Mouse (Mus musculus) adrenal gland, postnatal 25 days (tissue): ENCODE results near the gene Troap. TPM values are rescaled to one million over a fixed set of nuclear protein-coding genes. Genes with fewer than 3 reads are reported as not detected.
A peak's percentile ranks its signal among the peaks of the same experiment; 100 is the strongest.
"Not testable (repeated sequence)": the region's sequence is repeated elsewhere in the genome, so short reads cannot be mapped to it uniquely, and the experiment has no call there.

Experiments
- DNase-seq: peaks from one replicate; pipeline ENCODE4 v3.0.0; 2021; ENCODE audit warnings: mixed read lengths
- total RNA-seq: library from RNA; stranded (reverse); gene quantifications from 2 replicates; pipeline ENCODE4 v1.2.3, GENCODE M21; 2021

Gene Troap
- total RNA-seq, 1 experiment from 2014 or later = 4.3 TPM

DNA sequence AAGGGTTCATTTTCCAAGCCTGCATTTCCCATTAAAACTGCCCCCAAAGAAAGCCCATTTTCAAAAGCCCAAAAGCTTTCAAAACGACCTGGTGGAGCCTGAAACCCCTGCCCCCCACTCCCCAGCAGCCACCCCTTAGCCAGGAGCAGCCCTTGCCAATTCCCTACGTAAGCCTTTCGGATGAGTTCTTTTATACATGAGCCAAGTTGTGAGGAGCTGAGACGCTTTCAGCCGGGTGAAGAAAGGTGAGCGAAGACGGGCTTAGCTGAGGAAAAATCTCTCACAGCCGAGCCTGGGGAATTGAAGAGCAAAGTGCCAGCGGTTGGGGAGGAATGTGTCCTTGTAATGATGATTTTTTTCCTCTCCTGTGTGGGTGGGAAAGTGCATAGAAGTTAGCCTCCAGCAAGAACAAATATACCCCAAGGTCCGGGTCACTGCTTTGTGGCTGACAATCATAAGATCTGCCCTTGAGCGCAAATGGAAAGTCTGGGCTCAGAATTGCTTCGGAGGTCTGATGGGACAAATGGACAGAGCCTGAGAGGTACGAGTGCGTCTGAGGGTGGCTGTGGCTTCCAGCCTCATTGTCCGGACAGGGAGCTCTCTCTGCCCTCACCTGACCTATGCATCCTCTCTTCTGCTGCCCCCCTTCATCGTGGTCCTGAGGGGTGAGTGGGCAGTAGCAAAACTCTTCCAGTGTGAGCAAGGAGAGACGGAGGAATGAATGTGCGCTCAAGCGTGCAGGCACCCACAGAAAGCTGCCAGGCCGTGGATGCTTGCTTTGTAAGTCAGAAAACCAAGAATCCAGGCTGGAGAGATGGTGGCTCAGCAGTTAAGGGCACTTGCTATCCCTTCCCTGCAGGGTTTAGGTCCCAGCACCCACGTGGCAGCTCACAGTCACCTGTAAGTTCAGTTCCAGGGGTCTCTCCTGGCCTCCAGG lies 33.2 kb upstream of the Troap start:
- DNase-seq = no peak

GRCm38 (mm10) chr15:99042334-99042733 lies 32.0 kb upstream of the Troap start:
- no peak for DNase-seq

GRCm38 (mm10) chr15:99044854-99045253 lies 29.5 kb upstream of the Troap start:
- DNase-seq = no peak

DNA sequence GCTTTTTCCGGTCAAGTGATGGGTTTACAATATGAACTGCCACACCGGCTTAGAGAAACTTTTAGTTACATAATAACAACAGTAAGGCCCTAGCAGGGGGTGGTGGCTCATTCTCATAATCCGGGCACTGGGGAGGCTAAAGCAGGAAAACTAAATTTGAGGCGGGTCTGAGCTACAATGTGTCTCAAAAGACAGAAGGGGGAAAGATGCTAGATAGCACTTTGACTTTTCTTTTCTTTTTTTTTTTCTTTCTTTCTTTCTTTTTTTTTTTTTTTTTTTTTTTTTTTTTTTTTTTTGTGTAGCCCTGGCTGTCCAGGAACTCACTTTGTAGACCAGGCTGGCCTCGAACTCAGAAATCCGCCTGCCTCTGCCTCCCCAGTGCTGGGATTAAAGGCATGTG lies 28.6 kb upstream of the Troap start:
- not testable (repeated sequence) for DNase-seq

- DNase-seq = no peak
These were observed 24.7 kb upstream of the Troap start for GRCm38 (mm10) chr15:99049473-99050253.

GRCm38 (mm10) chr15:99053373-99053772 lies 21.0 kb upstream of the Troap start:
- DNase-seq = no peak

- no peak for DNase-seq
These were observed 19.3 kb upstream of the Troap start, which contains the start of gene Prph for GRCm38 (mm10) chr15:99055040-99055439. Gene Prph (plus strand): TSS chr15:99055174.

- peak; percentile 45 for DNase-seq
These were observed 18.8 kb upstream of the Troap start for GRCm38 (mm10) chr15:99055511-99055961.

GRCm38 (mm10) chr15:99056332-99056731 lies 18.0 kb upstream of the Troap start:
- peak; percentile 41 for DNase-seq

DNA sequence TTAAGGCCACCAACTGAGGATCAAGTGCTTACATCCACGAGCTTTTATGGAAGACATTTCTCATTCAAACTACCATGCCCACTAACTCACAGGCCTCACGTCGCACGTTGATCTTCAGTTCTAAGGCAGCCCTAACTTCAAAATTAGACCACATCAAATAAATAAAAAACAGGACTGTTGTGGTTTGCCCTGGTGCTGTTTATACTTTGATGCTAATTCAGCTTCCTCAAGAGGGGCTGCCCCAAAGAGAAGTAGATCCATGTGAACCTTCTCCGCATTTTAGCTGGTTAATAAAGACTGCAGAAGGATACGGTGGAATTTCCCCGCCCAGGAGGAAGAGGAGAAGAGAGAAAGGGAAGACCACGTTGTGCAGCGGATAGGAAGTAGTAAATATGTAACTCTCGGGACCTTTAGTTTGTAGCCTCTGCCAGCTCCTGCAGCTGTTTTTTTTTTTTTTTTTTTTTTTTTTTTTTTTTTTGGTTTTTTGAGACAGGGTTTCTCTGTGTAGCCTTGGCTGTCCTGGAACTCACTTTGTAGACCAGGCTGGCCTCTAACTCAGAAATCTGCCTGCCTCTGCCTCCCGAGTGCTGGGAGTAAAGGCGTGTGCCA lies 8.7 kb upstream of the Troap start:
- no peak for DNase-seq

GRCm38 (mm10) chr15:99071988-99072387 lies 2.4 kb upstream of the Troap start:
- DNase-seq = no peak

GRCm38 (mm10) chr15:99074600-99075333 lies 392 bp downstream of the Troap start:
- DNase-seq = peak; percentile 96

GRCm38 (mm10) chr15:99076011-99076410 lies 1.6 kb downstream of the Troap start:
- DNase-seq = not testable (repeated sequence)

DNA sequence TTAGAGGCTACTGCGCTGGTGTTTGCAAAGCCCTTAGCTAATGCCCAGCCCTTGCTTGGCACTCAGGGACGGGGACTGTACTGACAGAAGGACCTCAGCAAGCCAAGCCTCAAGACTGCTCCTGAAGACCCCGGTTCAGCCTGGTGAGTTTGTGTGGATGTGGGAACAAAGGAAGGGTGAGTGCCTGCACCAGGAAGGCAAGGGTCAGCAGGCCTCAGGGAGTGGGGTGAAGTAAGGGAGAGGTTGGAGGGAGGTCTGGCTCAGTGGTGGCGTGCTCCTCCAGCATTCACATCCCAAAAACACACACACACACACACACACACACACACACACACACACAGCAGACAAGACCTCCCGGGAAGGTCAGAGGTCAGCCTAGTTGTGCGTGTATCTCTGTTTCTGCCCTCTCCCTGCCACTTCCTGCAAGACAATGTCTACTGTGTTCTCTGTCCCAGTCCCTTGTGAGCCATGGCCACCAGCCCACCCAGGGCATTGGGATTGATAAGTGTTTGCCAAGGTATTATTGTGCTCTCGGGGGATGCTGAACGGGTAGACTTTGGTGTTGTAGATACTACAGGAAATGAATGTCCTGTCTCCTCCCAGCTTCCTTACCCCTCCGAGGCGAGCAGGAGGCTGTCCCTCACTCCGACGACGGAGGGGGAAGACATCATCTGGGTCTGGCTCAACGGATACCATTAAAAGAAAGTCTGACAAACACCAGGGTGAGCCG lies 4.0 kb downstream of the Troap start:
- DNase-seq = no peak

DNA sequence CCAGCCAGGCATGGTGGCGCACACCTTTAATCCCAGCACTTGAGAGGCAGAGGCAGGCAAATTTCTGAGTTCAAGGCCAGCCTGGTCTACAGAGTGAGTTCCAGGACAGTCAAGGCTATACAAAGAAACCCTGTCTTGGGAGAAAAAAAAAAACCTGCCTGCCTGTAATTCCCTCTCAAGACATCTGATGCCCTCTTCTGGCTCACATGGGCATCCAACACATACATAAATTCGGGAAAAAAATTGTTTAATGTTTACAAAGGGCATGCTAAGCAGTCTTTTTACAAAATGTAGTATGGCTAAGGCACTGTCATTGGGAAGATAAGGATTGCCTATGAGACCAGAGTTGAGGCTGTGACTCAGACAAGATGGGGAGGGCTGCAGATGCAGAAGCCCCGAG lies 5.4 kb downstream of the Troap start:
- no peak for DNase-seq

GRCm38 (mm10) chr15:99082322-99082721 lies 7.9 kb downstream of the Troap start:
- DNase-seq = no peak

DNA sequence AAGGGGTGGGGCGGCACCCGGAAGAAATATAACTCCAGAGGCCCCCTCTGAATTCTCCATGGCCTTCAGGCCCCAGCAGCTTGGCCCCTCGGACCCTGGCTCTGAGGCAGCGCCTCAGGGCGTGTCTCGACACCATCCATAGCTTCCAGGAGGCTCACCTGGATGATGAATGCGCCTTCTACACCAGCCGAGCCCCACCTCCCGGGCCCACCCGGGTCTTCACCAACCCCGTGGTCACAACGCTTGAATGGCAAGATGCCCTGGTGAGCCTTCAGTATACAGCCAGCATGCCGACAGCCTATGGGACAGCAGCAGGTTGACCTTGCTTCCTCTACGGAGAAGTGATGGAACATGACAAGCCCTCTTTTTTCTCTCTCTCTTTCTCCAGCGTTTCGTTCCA lies 8.5 kb downstream of the Troap start:
- DNase-seq = no peak

GRCm38 (mm10) chr15:99083258-99083657 lies 8.9 kb downstream of the Troap start:
- DNase-seq = peak; percentile 44

GRCm38 (mm10) chr15:99083867-99084557 lies 9.6 kb downstream of the Troap start:
- DNase-seq = no peak

DNA sequence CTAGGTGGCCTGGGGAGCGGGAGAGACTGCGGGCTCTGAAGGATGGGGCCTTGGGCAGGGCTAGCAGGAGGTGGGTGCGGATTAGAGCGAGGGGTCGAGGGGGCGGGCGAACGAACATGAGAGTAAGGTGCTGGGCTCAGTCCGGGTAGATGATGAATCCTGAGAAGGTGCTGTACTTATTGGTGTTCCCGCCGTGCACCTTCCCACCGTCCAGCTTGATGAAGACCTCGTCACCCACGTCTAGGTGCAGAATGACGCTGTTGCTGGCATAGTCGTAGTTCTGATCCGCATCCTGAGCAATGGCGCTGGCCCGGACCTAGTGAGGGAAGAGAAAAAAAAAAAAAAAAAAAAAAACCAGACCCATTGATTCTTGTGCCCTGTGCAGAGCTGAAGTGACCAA lies 10.2 kb downstream of the Troap start:
- no peak for DNase-seq

DNA sequence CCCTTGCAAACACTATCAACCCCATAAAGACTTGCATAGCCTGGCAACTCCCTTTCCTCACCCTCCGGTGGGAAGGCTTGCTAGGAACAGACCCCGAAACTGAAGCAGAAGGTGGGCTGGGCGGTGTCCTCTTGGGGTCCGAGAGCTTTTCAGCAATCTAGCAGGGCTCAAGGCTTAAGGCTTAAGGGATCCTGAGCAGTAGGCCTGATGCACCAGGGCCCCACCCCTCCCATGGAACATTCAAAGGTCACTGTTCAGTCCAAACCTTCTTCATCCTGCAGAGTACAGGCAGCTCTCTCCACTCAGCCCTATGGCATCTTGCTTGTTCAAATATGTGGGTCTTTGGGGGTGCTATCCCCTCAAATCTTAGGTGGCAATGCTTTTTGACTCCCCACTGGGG lies 11.6 kb downstream of the Troap start:
- no peak for DNase-seq
